Mouse (Mus musculus) heart, adult 2 months (tissue): ENCODE results near the gene Rnf215. TPM values are rescaled to one million over a fixed set of nuclear protein-coding genes. Genes with fewer than 3 reads are reported as not detected.
A peak's percentile ranks its signal among the peaks of the same experiment; 100 is the strongest.

Experiments used
- DNase-seq, 2 experiments: peaks; one replicate each; pipeline ENCODE4 v3.0.0; 2021
- H3K27ac ChIP-seq: fragments of 200-600 bp; 2 replicates; pipeline ENCODE4 v1.8.1; 2022
- H3K27me3 ChIP-seq: fragments of 200-500 bp; 2 replicates; pipeline ENCODE4 v1.6.1; 2012; ENCODE audit warnings: mild to moderate bottlenecking, low read length, inconsistent platforms, mixed read lengths; ENCODE audit not compliant: control insufficient read depth, insufficient read depth
- H3K36me3 ChIP-seq: fragments of 200-500 bp; 2 replicates; pipeline ENCODE4 v1.6.1; 2012; ENCODE audit warnings: low read length, inconsistent platforms; ENCODE audit not compliant: control insufficient read depth, insufficient read depth
- H3K4me1 ChIP-seq: fragments of 200-500 bp; 2 replicates; pipeline ENCODE4 v1.6.1; 2011; ENCODE audit warnings: low read length; ENCODE audit not compliant: control insufficient read depth, insufficient read depth
- H3K4me3 ChIP-seq: fragments of 200-600 bp; 2 replicates; pipeline ENCODE4 v1.8.1; 2022
- H3K79me2 ChIP-seq: fragments of 200-500 bp; replicated peaks from 2 replicates; pipeline ENCODE4 v1.6.1; 2012; ENCODE audit warnings: mild to moderate bottlenecking, inconsistent platforms, low read length, moderate library complexity, mixed read lengths; ENCODE audit not compliant: control insufficient read depth, insufficient read depth
- H3K9ac ChIP-seq: fragments of 200-500 bp; 2 replicates; pipeline ENCODE4 v1.6.1; 2012; ENCODE audit warnings: low read depth, mild to moderate bottlenecking, control low read depth, inconsistent platforms, low read length, mixed read lengths
- CTCF ChIP-seq: fragments of 200-600 bp; IDR thresholded peaks from 2 replicates; pipeline ENCODE4 v1.8.1; 2022; ENCODE audit warnings: antibody characterized with exemption, mild to moderate bottlenecking, moderate library complexity
- EP300 ChIP-seq: fragments of 200-500 bp; IDR thresholded peaks from 2 replicates; pipeline ENCODE4 v1.6.1; 2011; ENCODE audit warnings: low read depth, low read length, control low read depth; ENCODE audit not compliant: insufficient read depth
- POLR2A ChIP-seq: fragments of 200-500 bp; IDR thresholded peaks from 2 replicates; pipeline ENCODE4 v1.6.1; 2011; ENCODE audit warnings: mild to moderate bottlenecking, low read depth, low read length, control low read depth; ENCODE audit not compliant: insufficient read depth
- WGBS: fragments of 180-500 bp; shearing (Covaris S2); methylation state at CpG from one replicate; pipeline ENCODE4 v1.1.7; 2018; 5-methylcytosine and 5-hydroxymethylcytosine counted together
- intact Hi-C: fragments of 180-260 bp; cut with DNase I; formaldehyde crosslinking; loops from one replicate; pipeline ENCODE4 v1.15.1; 2025
- polyA plus RNA-seq: library from polyadenylated mRNA; depleted of rRNA; stranded (reverse); fragments of >200 nt; gene quantifications from 2 replicates; pipeline ENCODE4 v1.2.3, GENCODE M21; 2012
- total RNA-seq, 2 experiments: library from RNA; stranded (reverse); gene quantifications; 2 replicates each; pipeline ENCODE4 v1.2.3; 2021

The Rnf215 gene
- total and polyA plus RNA-seq, 3 experiments: 12.9 to 16.1 (median 13.4) TPM

DNA sequence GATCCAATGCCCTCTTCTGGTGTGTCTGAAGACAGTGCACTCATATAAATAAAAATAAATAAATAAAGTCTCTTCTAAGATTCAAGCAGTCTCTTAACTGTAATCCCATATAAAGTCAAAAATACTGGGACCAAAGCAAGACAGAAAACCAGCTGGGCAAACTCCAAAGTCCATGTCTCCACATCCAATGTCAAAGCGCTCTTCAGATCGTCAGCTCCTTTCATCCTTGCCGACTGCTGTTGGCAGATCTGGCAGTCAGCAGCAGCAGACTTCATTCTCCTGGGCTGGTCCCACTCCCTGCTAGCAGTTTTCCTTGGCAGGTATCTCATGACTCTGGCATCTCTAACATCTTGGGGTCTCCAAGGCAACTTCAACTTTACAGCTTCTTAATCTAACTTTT, 23.7 kb downstream of the Rnf215 start:
- DNase-seq: no peak
- no peak overlapping the region for H3K27ac ChIP-seq
- H3K4me3 ChIP-seq: no peak overlapping the region
- no peak for TF ChIP-seq CTCF
- no peak for TF ChIP-seq EP300
- no peak for TF ChIP-seq POLR2A
- H3K36me3 ChIP-seq: peaks cover 16% of the 10 kb centered on the region
- intact Hi-C loops: no loop called here
- peaks cover 7% of the 10 kb centered on the region for H3K4me1 ChIP-seq
- no peaks in the 10 kb centered on the region for H3K79me2 ChIP-seq
- H3K9ac ChIP-seq: no peak overlapping the region
- 64% methylated on average over 3 of the region's 3 CpGs for WGBS
- H3K27me3 ChIP-seq: no peaks in the 10 kb centered on the region

DNA sequence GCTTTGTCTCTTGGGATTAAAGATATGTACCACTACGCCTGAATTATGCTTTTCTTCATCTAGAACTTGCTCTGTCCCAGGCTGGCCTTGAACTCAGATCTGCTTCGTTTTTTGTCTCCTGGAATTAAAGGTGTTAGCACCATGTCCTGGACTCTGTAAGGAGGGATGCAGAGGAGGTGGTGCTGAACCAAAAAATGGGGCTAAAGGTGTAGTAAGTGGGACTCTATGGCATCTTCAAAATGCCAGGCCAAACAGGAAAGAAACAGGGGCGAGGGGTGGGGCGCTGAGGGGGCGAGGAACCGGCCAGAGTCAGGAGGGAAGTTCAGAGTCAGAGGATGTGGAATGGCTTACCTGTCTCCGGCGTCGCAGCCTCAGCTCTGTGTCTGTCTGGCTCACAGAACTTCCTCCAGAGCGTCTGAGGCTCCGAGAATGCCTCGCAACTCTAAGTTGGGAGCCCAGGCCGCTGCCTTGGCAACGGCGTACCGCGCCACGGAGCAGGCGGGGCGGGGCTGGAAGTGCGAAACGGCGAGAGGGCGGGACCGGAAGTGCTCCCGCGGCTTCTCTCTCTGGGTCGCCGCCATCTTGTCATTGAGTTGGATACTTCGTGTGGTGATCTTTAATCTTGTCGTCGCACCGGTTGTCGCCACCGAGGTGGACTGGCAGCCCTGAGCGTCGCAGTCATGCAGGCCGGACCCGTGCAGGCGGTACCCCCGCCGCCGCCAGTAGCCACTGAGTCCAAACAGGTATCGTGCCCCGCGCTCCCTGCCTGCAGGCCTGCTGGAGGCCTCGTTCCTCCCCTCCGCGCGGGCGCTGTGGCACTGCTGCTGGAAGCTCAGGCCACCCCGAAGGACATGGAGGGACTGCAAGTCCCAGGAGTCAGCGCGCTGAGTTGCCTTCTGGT, 25.1 kb downstream of the Rnf215 start, which contains the start of the genes Ccdc157 and Sf3a1:
Ccdc157 (minus strand) TSS at position 486 of the 901 bp plus-strand sequence.
Sf3a1 (plus strand) TSS at position 543 of the 901 bp plus-strand sequence.
- no peaks in the 10 kb centered on the region for H3K27me3 ChIP-seq
- peak within 1 kb of the TSS; percentile 89 for H3K27ac ChIP-seq
- DNase-seq: peak; percentile 96
- intact Hi-C loops: loop anchor here (2.0 kb wide), 2 partner anchors 25 to 59 kb away; partner anchors contain the start of genes Castor1 and Rnf215
- H3K9ac ChIP-seq: peak within 1 kb of the TSS; percentile 90
- H3K36me3 ChIP-seq: peaks cover 21% of the 10 kb centered on the region
- TF ChIP-seq POLR2A (peak; percentile 71), EP300 (no peak), CTCF (0 out of 2 replicates have a peak, but pooled peaks have one; percentile 2)
- 1% methylated on average over 54 of the region's 54 CpGs for whole genome bisulfite sequencing
- no peaks in the 10 kb centered on the region for H3K79me2 ChIP-seq
- peak within 1 kb of the TSS; percentile 89 for H3K4me3 ChIP-seq
- H3K4me1 ChIP-seq: peaks cover 7% of the 10 kb centered on the region

DNA sequence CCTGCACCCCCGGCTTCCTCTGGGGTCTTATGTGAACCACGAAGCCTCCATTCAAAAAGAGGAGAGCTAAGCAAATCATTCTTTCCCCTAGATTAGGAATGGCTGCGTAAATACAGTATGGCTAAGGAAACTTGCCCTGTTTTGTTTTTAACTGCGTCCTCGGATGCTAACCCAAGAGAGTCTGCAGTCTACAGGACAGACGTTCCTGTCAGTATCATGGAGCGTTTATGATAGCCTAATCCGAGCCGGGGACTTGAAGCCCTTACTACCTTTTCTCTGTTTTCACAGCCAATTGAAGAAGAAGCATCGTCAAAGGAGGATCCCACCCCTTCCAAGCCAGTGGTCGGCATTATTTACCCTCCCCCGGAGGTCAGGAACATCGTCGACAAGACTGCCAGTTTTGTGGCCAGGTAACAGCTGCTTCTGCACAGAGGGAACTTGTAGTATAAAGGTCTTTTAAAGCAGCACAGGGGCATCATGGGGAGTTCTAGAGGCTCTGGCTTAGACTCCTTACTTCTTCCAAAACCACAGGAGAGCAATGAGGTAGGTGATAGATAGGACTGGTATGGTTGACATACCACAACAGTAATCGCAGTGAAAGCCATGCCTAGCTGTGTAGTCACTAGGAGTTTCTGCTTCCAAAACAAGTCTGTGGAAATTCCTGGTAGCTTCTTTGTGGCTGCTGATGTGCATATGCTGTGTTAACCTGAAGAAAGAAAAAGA, 25.9 kb downstream of the Rnf215 start:
- no peaks in the 10 kb centered on the region for H3K79me2 ChIP-seq
- H3K36me3 ChIP-seq: peaks cover 21% of the 10 kb centered on the region
- H3K27ac ChIP-seq: peak overlapping the region; percentile 89
- peaks cover 7% of the 10 kb centered on the region for H3K4me1 ChIP-seq
- DNase-seq: peak in 1 of 2 experiments; percentile 17
- H3K4me3 ChIP-seq: peak overlapping the region; percentile 89
- no peaks in the 10 kb centered on the region for H3K27me3 ChIP-seq
- intact Hi-C loops: loop anchor here (2.0 kb wide), 2 partner anchors 26 to 58 kb away; partner anchors contain the start of genes Castor1 and Rnf215
- TF ChIP-seq POLR2A: no peak
- no peak for TF ChIP-seq EP300
- TF ChIP-seq CTCF: no peak
- 4% methylated on average over 15 of the region's 15 CpGs for WGBS
- peak overlapping the region; percentile 90 for H3K9ac ChIP-seq

DNA sequence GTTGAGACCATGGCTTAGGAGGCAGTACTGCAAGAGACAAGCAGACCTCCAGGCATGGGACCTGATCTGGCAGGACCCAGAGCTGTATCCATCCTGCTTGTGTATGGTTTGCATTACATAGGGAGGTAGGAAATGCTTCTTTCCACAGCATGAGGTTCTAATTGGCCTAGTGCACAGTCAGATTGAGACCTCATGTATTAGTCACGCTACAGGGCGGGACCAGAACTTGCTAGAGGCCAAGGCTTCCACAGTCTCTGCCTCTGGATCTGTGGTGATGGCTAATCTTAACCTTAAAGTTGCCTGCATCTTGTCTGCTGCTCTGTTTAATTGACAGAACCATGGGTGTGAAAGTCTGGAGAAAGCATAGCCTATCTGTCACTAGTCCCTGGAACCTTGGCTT, 29.7 kb downstream of the Rnf215 start:
- Histone ChIP-seq H3K27me3 (no peaks in the 10 kb centered on the region), H3K4me1 (peaks cover 5% of the 10 kb centered on the region), H3K4me3 (no peak overlapping the region), H3K9ac (no peak overlapping the region), H3K36me3 (peaks cover 24% of the 10 kb centered on the region), H3K27ac (no peak overlapping the region), H3K79me2 (peaks cover 1% of the 10 kb centered on the region; the same call in 1 of the 2 replicates)
- TF ChIP-seq CTCF: no peak
- TF ChIP-seq POLR2A: no peak
- no peak for TF ChIP-seq EP300
- 82% methylated on average over 2 of the region's 2 CpGs for WGBS
- intact Hi-C loops: no loop called here
- no peak for DNase-seq

DNA sequence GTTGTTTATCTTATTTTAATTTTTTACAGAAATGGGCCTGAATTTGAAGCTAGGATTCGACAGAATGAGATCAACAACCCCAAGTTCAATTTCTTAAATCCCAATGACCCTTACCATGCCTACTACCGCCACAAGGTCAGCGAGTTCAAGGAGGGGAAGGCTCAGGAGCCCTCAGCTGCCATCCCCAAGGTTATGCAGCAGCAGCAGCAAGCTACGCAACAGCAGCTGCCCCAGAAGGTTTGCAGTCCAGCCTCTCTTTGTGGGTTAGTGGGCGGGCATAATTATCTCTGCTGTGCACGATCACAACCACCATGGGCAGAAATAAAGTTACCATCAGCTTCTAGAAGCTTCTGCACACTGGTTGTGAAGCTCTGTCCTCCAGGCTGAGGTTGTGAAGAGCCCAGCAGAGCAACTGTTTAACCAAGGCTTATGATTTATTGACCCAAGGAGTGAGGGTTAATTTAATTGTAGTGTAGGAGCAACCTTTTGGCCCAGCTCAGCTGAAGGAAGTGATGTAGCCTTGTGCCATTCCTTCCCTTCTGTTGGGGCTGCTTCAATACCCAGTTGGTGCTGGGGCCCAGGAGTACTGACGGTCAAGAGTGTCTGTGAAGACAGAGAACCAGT, 31.6 kb downstream of the Rnf215 start:
- H3K27me3 ChIP-seq: no peaks in the 10 kb centered on the region
- H3K9ac ChIP-seq: no peak overlapping the region
- 91% methylated on average over 7 of the region's 7 CpGs for WGBS
- H3K36me3 ChIP-seq: peaks cover 23% of the 10 kb centered on the region
- no peak overlapping the region for H3K4me3 ChIP-seq
- no peak for DNase-seq
- intact Hi-C loops: no loop called here
- H3K79me2 ChIP-seq: peaks cover 1% of the 10 kb centered on the region; the same call in 1 of the 2 replicates
- H3K27ac ChIP-seq: no peak overlapping the region
- TF ChIP-seq POLR2A (no peak), CTCF (no peak), EP300 (no peak)
- peaks cover 1% of the 10 kb centered on the region for H3K4me1 ChIP-seq
